Mouse (Mus musculus): Measurements from ENCODE around the gene Thra.

DNA sequence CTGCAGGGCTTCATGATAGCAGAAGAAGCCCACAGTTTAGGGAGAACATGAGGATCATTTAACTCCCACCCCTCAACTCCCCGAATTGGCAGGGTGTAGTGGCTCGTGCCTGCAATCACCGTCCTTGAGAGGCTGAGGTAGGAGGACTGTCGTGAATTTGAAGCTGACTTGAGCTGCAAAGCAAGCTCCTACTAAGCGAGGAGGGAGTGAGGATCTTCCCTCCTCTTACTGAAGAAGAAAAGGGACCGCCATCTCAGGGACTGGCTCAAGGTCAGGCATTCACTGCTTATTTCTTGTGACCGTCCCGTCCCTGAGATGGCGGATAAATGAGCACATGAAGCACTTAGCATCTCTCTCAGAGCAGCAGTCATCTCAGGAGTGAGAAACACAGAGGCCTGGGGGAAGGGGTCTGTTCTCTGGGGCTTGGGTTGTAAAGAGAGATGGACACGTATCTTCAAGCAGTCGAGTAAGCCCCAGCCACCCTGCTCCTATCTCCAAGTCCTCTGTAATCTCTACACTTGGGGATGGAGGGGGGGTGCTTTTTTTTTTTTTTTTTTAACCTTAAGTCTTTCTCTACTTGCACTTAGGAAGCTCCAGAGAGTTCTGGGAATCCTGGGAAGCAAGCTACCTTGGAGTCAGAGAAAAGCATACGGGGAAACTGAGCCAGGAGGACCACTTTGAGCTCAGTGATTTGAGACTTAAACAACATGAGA is 35.8 kb downstream of the Thra start:
- no peak for TF ChIP-seq CTCF (IDR thresholded peaks at IDR 0.05; ENCODE audit: low read depth, low read length)
- TF ChIP-seq GATA1 (IDR thresholded peaks at IDR 0.05; ENCODE audit: borderline replicate concordance, low read length): no peak
- no peak for TF ChIP-seq POLR2AphosphoS5 (IDR thresholded peaks at IDR 0.05; ENCODE audit: insufficient replicate concordance, low read depth, low read length)
- TF ChIP-seq GATA2 (IDR thresholded peaks at IDR 0.05; ENCODE audit: borderline replicate concordance, low read depth, low read length): no peak

Data from G1E (cell line).